Mouse (Mus musculus) spleen, adult 2 months (tissue): Measurements from ENCODE around the gene Gm49661.

Source experiments
- CTCF ChIP-seq: fragments of 200-500 bp; IDR thresholded peaks from 2 replicates; pipeline ENCODE4 v1.5.1; 2011; ENCODE audit warnings: mild to moderate bottlenecking, inconsistent platforms; ENCODE audit not compliant: insufficient read depth, insufficient read length, insufficient replicate concordance; ENCODE audit errors: extremely low read depth
- POLR2A ChIP-seq: fragments of 200-500 bp; IDR thresholded peaks from 2 replicates; pipeline ENCODE4 v1.6.1; 2011; ENCODE audit warnings: low read depth, low read length, inconsistent platforms

DNA sequence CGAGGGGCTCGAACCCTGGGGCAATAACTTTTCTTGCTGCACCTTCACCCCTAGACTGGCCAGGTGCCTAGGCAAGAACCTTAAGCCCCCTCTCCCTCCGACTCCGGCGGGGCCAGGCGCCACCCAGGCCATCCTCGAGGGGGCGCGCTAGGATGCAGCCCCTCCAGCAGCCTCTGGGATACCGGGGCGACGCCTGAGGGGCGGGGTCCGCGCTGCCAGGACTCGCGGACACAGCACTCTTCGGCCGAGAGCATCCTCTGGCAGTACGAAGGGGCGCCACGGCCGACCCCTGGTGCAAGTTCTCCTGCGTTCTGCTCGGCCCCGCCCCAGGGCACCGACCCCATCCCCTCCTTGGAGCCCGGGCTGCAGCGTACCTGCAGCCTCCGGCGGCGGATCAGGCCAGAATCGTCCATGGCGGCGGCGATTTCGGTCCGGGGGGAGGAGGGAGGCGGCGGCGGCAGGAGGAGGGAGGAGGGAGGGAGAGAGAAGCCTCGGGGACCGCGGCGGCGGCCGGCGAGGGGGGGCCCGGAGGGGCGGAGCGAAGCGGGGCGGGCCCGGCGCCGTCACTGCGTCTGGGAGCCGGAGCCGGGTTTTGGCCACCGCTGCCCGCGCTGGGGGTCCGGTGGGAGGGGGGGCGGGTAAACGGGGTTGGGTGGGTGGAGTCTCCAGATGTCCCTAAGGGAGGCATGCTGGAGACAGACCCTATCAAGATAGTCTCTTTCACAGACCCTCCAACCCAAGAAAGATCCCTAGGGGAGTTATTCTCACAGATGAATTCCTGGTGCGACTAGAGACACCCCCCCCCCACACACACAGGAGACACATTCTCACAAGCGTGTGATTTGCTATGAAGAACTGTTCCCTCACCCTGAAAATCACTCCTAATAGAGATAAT is 23.4 kb downstream of the Gm49661 start:
- TF ChIP-seq POLR2A (no peak), CTCF (no peak)
